Mouse (Mus musculus): ENCODE data around the gene Iars2. TPM values are rescaled to one million over a fixed set of nuclear protein-coding genes. Genes with fewer than 3 reads are reported as not detected.
"Not testable (repeated sequence)": the region's sequence is repeated elsewhere in the genome, so short reads cannot be mapped to it uniquely, and the experiment has no call there.

Iars2 gene
- polyA plus RNA-seq, 1 experiment from 2014 or later: 27.6 TPM

- 89% methylated on average over 8 of the region's 8 CpGs for WGBS
Observed at GRCm38 (mm10) chr1:185329851-185330250, 655 bp upstream of the Iars2 start.

GRCm38 (mm10) chr1:185327754-185328345 is 1.3 kb downstream of the Iars2 start:
- H3K27ac ChIP-seq; H3K9me3 ChIP-seq; H3K9ac ChIP-seq; H3K27me3 ChIP-seq; ATAC-seq (ENCODE audit: insufficient number of reproducible peaks, low FRiP score, low TSS enrichment, low read depth): not testable (repeated sequence)
- peaks cover 12% of the 10 kb centered on the region; the same call in 1 of the 2 replicates for H3K4me1 ChIP-seq
- peaks cover 40% of the 10 kb centered on the region for H3K36me3 ChIP-seq
- 62% methylated on average over 3 of the region's 3 CpGs for WGBS
- peak overlapping the region; percentile 97 for H3K4me3 ChIP-seq
- H3K4me2 ChIP-seq: peak overlapping the region; percentile 54

More at GRCm38 (mm10) chr1:185329851-185330250, 655 bp upstream of the Iars2 start:
- no peak overlapping the region for H3K27ac ChIP-seq
- H3K4me2 ChIP-seq: peak overlapping the region; percentile 54; the same call in 1 of the 2 replicates
- no peaks in the 10 kb centered on the region for H3K9me3 ChIP-seq
- peaks cover 23% of the 10 kb centered on the region for H3K36me3 ChIP-seq
- no peak overlapping the region for H3K4me3 ChIP-seq
- no peak overlapping the region for H3K9ac ChIP-seq
- no peaks in the 10 kb centered on the region for H3K27me3 ChIP-seq
- H3K4me1 ChIP-seq: peaks cover 17% of the 10 kb centered on the region
- no peak for ATAC-seq (ENCODE audit: insufficient number of reproducible peaks, low FRiP score, low TSS enrichment, low read depth)

GRCm38 (mm10) chr1:185315846-185316568 is 13.2 kb downstream of the Iars2 start:
- peaks cover 73% of the 10 kb centered on the region for H3K36me3 ChIP-seq
- WGBS: 89% methylated on average over 16 of the region's 16 CpGs

GRCm38 (mm10) chr1:185314546-185314945 is 14.7 kb downstream of the Iars2 start:
- no peak for ATAC-seq (ENCODE audit: insufficient number of reproducible peaks, low FRiP score, low TSS enrichment, low read depth)
- Histone ChIP-seq H3K4me3 (no peak overlapping the region), H3K9me3 (no peaks in the 10 kb centered on the region), H3K9ac (no peak overlapping the region), H3K36me3 (peaks cover 64% of the 10 kb centered on the region), H3K4me1 (no peaks in the 10 kb centered on the region), H3K27ac (no peak overlapping the region), H3K27me3 (no peaks in the 10 kb centered on the region), H3K4me2 (no peak overlapping the region)
- whole genome bisulfite sequencing: 91% methylated on average over 4 of the region's 4 CpGs

More at GRCm38 (mm10) chr1:185315846-185316568, 13.2 kb downstream of the Iars2 start:
- H3K27ac ChIP-seq: no peak overlapping the region
- H3K9ac ChIP-seq: no peak overlapping the region
- H3K4me1 ChIP-seq: no peaks in the 10 kb centered on the region
- H3K27me3 ChIP-seq: no peaks in the 10 kb centered on the region
- H3K9me3 ChIP-seq: no peaks in the 10 kb centered on the region
- H3K4me2 ChIP-seq: no peak overlapping the region
- H3K4me3 ChIP-seq: no peak overlapping the region
- no peak for ATAC-seq (ENCODE audit: insufficient number of reproducible peaks, low FRiP score, low TSS enrichment, low read depth)

- no peak for ATAC-seq (ENCODE audit: insufficient number of reproducible peaks, low FRiP score, low TSS enrichment, low read depth)
- Histone ChIP-seq H3K27ac (no peak overlapping the region), H3K4me2 (no peak overlapping the region), H3K27me3 (no peaks in the 10 kb centered on the region), H3K4me1 (no peaks in the 10 kb centered on the region), H3K4me3 (no peak overlapping the region), H3K36me3 (peaks cover 63% of the 10 kb centered on the region), H3K9ac (no peak overlapping the region), H3K9me3 (no peaks in the 10 kb centered on the region)
- WGBS: 91% methylated on average over 9 of the region's 9 CpGs
Observed at GRCm38 (mm10) chr1:185311949-185312348, 17.2 kb downstream of the Iars2 start.

GRCm38 (mm10) chr1:185308908-185309307 is 20.3 kb downstream of the Iars2 start:
- Histone ChIP-seq H3K4me1 (no peaks in the 10 kb centered on the region), H3K9me3 (no peaks in the 10 kb centered on the region)

GRCm38 (mm10) chr1:185308334-185308733 is 20.9 kb downstream of the Iars2 start:
- peaks cover 45% of the 10 kb centered on the region for H3K36me3 ChIP-seq
- H3K4me2 ChIP-seq: no peak overlapping the region
- H3K9ac ChIP-seq: no peak overlapping the region
- H3K27me3 ChIP-seq: no peaks in the 10 kb centered on the region
- WGBS: 91% methylated on average over 2 of the region's 2 CpGs
- no peaks in the 10 kb centered on the region for H3K9me3 ChIP-seq
- H3K4me1 ChIP-seq: no peaks in the 10 kb centered on the region
- ATAC-seq (ENCODE audit: insufficient number of reproducible peaks, low FRiP score, low TSS enrichment, low read depth): no peak
- H3K4me3 ChIP-seq: no peak overlapping the region
- H3K27ac ChIP-seq: no peak overlapping the region

More at GRCm38 (mm10) chr1:185308908-185309307, 20.3 kb downstream of the Iars2 start:
- ATAC-seq (ENCODE audit: insufficient number of reproducible peaks, low FRiP score, low TSS enrichment, low read depth): no peak
- Histone ChIP-seq H3K27ac (no peak overlapping the region), H3K36me3 (peaks cover 51% of the 10 kb centered on the region), H3K9ac (no peak overlapping the region), H3K4me2 (no peak overlapping the region), H3K27me3 (no peaks in the 10 kb centered on the region), H3K4me3 (no peak overlapping the region)
- 74% methylated on average over 4 of the region's 4 CpGs for WGBS

GRCm38 (mm10) chr1:185307645-185308044 is 21.6 kb downstream of the Iars2 start:
- Histone ChIP-seq H3K4me1 (no peaks in the 10 kb centered on the region), H3K27ac (no peak overlapping the region), H3K4me3 (no peak overlapping the region), H3K9me3 (no peaks in the 10 kb centered on the region), H3K36me3 (peaks cover 46% of the 10 kb centered on the region), H3K9ac (no peak overlapping the region), H3K4me2 (no peak overlapping the region), H3K27me3 (no peaks in the 10 kb centered on the region)
- no peak for ATAC-seq (ENCODE audit: insufficient number of reproducible peaks, low FRiP score, low TSS enrichment, low read depth)
- 94% methylated on average over 7 of the region's 7 CpGs for WGBS

- Histone ChIP-seq H3K4me3 (no peak overlapping the region), H3K36me3 (peaks cover 47% of the 10 kb centered on the region), H3K4me2 (no peak overlapping the region), H3K9ac (no peak overlapping the region), H3K9me3 (no peaks in the 10 kb centered on the region), H3K27me3 (no peaks in the 10 kb centered on the region), H3K4me1 (no peaks in the 10 kb centered on the region), H3K27ac (no peak overlapping the region)
- ATAC-seq (ENCODE audit: insufficient number of reproducible peaks, low FRiP score, low TSS enrichment, low read depth): no peak
- 95% methylated on average over 12 of the region's 12 CpGs for WGBS
Observed at GRCm38 (mm10) chr1:185306836-185307235, 22.4 kb downstream of the Iars2 start.

- H3K4me3 ChIP-seq: no peak overlapping the region
- H3K4me2 ChIP-seq: no peak overlapping the region
- peaks cover 50% of the 10 kb centered on the region for H3K36me3 ChIP-seq
- H3K4me1 ChIP-seq: no peaks in the 10 kb centered on the region
- no peak for ATAC-seq (ENCODE audit: insufficient number of reproducible peaks, low FRiP score, low TSS enrichment, low read depth)
- no peak overlapping the region for H3K9ac ChIP-seq
- H3K27me3 ChIP-seq: no peaks in the 10 kb centered on the region
- H3K27ac ChIP-seq: no peak overlapping the region
- H3K9me3 ChIP-seq: no peaks in the 10 kb centered on the region
- WGBS: 94% methylated on average over 6 of the region's 6 CpGs
Observed at GRCm38 (mm10) chr1:185302816-185303215, 26.4 kb downstream of the Iars2 start.

- 93% methylated on average over 8 of the region's 8 CpGs for WGBS
- H3K4me3 ChIP-seq: no peak overlapping the region
Observed at GRCm38 (mm10) chr1:185298496-185298895, 30.7 kb downstream of the Iars2 start.

GRCm38 (mm10) chr1:185296850-185297249 is 32.3 kb downstream of the Iars2 start:
- WGBS: 87% methylated on average over 7 of the region's 7 CpGs
- ATAC-seq (ENCODE audit: insufficient number of reproducible peaks, low FRiP score, low TSS enrichment, low read depth): no peak
- Histone ChIP-seq H3K4me2 (no peak overlapping the region), H3K4me1 (no peaks in the 10 kb centered on the region), H3K27ac (no peak overlapping the region), H3K4me3 (no peak overlapping the region), H3K27me3 (no peaks in the 10 kb centered on the region), H3K36me3 (peaks cover 75% of the 10 kb centered on the region), H3K9ac (no peak overlapping the region), H3K9me3 (no peaks in the 10 kb centered on the region)

More at GRCm38 (mm10) chr1:185298496-185298895, 30.7 kb downstream of the Iars2 start:
- no peak for ATAC-seq (ENCODE audit: insufficient number of reproducible peaks, low FRiP score, low TSS enrichment, low read depth)
- no peaks in the 10 kb centered on the region for H3K9me3 ChIP-seq
- no peak overlapping the region for H3K4me2 ChIP-seq
- peaks cover 74% of the 10 kb centered on the region for H3K36me3 ChIP-seq
- H3K27ac ChIP-seq: no peak overlapping the region
- H3K27me3 ChIP-seq: no peaks in the 10 kb centered on the region
- H3K9ac ChIP-seq: no peak overlapping the region
- no peaks in the 10 kb centered on the region for H3K4me1 ChIP-seq

Data from limb, embryonic 15.5 days (tissue).